Mouse (Mus musculus) gastrocnemius, postnatal 10 days (tissue): ENCODE data around the gene Ppp2r3a. TPM values are rescaled to one million over a fixed set of nuclear protein-coding genes. Genes with fewer than 3 reads are reported as not detected.

Experiments
- DNase-seq: peaks from one replicate; pipeline ENCODE4 v3.0.0; 2021; ENCODE audit warnings: mixed read lengths
- long read RNA-seq, 2 experiments: library from polyadenylated mRNA; stranded (forward); transcript quantifications; one replicate each; pipeline ENCODE4 v2.0.0; 2021
- total RNA-seq, 2 experiments: library from RNA; stranded (reverse); gene quantifications; 2 replicates each; pipeline ENCODE4 v1.2.3; 2021

Ppp2r3a gene
- total RNA-seq, result 100 to 1,000 TPM; 184 to 206 TPM
- long read RNA-seq, experiment 1, full-length matches to known transcripts, result 83 of 115 reads
- long read RNA-seq, experiment 1, partial matches to known transcripts, result 14 of 115 reads
- long read RNA-seq, experiment 1, other reads (novel, unspliced or antisense), result 18 of 115 reads
- long read RNA-seq, experiment 2, full-length matches to known transcripts, result 41 of 71 reads
- long read RNA-seq, experiment 2, partial matches to known transcripts, result 12 of 71 reads
- long read RNA-seq, experiment 2, other reads (novel, unspliced or antisense), result 18 of 71 reads

- DNase-seq, result peak; percentile 100
These were observed at the start of gene Ppp2r3a for GRCm38 (mm10) chr9:101251644-101252337. TSS of gene Ppp2r3a (minus strand) at chr9:101251795.

DNA sequence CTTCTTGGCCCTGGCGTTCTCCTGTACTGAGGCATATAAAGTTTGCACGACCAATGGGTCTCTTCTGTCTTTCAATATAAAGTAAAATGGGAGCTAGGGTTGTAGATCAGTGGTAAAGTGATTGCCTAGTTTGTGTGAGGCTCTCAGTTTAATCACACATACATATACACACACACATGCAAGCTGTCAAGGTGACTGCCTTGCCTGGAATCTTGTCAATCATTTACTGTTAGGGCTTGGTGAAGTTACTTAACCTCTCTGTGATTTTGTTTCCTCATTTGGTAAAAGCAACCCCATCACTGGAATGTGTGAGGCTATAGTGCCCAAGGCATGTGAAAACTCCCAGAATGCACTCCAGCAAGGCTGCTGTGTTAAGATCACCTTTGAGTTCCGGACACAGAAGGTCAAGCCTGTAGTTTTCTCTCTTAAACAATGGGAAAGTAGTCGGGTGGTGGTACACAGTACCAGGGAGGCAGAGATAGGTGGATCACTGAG, 48.9 kb upstream of the Ppp2r3a start:
- no peak for DNase-seq

GRCm38 (mm10) chr9:101291676-101292660, 40.4 kb upstream of the Ppp2r3a start:
- DNase-seq, result no peak

DNA sequence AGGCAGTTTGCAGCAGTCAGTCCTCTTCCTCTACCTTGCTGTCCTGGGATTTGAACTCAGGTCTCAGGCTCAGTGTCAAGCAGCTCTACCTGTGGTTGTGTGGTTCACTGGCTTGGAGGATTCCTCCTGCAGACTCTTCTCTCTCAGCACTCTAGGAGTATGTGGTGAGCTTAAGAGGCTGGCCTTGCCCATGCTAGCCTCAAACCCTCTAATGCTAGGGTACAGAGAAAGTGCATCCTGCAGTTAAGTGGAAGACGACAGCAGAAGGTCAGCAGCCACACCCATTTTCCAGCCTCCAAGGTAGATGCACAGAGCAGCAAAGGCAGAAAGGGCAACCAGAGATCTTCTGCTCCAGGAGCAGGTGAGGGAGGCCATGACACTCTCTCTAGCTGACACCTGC, 39.3 kb upstream of the Ppp2r3a start:
- no peak for DNase-seq

- DNase-seq, result no peak
These were observed 38.2 kb upstream of the Ppp2r3a start for GRCm38 (mm10) chr9:101289750-101290149.

GRCm38 (mm10) chr9:101288901-101289647, 37.5 kb upstream of the Ppp2r3a start:
- DNase-seq, result no peak

GRCm38 (mm10) chr9:101286766-101287165, 35.2 kb upstream of the Ppp2r3a start:
- DNase-seq, result no peak

GRCm38 (mm10) chr9:101284049-101284448, 32.5 kb upstream of the Ppp2r3a start:
- DNase-seq, result no peak

DNA sequence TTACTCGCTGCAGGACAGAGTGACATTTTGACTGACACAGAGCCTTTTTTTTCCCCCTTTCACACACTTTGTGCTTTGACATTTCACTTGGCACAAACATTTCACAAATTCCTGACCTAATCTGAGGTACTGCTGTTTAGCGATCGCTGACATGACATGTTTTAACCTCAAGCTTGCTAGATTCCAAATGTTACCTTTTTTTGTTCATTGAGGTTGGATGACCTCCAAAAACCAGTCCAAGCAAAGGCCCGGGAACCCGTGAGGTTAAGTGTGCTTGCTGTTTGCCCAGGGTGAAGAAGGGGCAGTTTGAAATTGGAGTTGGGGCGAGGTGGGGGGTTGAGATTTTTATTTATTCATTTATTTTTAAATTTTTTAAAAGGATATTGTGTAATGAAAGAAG, 31.1 kb upstream of the Ppp2r3a start:
- DNase-seq, result no peak

DNA sequence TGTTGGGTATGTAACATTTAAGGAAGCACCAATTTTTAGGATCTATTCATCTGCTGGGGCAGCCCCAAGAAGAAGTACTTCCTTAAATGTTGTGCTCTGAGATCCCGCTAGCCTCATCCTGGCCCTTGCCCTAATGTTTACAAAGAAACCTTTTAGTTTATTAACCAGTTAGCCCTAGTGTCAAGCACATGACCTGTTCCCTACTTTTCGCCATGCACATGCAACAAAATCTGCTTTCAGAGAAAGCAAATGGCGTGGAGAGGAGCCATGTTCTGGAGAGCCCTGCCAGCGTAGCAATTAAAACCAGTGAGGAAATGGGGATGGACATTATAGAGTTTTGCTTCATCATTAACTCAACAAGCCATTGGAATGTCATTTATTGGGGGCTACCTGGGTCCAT, 30.3 kb upstream of the Ppp2r3a start:
- no peak for DNase-seq

- DNase-seq, result no peak
These were observed 29.7 kb upstream of the Ppp2r3a start for GRCm38 (mm10) chr9:101281326-101281725.

GRCm38 (mm10) chr9:101280867-101281266, 29.3 kb upstream of the Ppp2r3a start:
- DNase-seq, result no peak

DNA sequence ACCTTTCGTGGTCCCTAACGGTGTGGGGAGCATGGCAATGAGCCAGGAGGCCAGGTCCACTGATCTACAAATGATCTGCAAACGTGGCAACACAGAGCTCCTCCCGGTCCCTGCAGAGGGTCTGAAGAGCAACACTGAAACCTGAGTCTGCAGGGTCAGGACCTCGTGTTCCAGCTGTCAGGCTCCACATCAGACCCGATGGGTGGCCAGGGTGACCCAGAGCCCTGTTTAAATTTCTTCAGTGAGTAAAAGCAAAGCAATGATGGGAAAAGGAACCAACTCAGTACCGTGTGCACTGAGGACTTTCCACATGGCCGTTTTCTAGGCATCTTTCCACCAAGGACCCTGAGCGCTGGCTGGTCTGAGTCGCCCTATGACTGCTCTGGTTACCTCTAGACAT, 28.6 kb upstream of the Ppp2r3a start:
- no peak for DNase-seq

GRCm38 (mm10) chr9:101272715-101273114, 21.1 kb upstream of the Ppp2r3a start:
- DNase-seq, result no peak

DNA sequence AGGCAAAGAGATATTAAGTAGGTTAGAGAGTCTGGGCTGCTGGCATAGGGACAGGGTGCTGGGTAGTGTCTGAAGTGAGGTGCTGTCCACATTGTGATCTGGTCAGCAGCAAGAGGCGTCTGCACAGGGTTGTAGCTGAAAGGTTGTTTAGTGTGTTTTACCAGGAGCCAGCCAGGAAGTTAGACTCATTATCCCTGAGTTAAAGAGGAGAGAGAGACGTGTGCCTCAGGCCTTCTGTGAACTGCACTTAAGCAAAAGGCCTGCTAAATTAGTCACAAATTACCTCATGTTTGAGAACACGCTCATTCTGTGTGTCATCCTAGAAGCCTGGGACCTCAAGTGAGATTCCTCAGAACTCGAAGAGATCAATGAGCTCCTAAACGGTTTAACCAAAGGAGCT, 18.4 kb upstream of the Ppp2r3a start:
- no peak for DNase-seq

DNA sequence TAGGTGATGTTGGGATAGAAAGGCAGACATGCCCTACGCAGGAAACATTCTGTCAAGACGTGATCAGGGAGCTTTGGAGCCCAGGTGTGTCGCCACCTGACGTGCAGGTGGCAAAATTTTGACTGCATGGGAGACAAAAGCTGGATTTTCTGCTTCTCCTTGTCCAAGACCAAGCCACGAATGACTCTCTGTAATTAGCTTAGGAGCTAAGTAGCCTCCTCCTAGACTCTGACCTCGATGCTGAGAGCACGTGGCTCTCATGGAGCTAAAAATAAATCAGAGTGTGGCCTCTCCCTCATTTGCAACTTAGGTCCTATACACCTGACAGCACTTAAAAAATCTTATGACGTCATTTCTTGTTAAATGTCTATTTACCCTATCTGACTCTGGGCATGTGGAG, 14.4 kb upstream of the Ppp2r3a start:
- no peak for DNase-seq

GRCm38 (mm10) chr9:101265546-101265945, 14.0 kb upstream of the Ppp2r3a start:
- no peak for DNase-seq

DNA sequence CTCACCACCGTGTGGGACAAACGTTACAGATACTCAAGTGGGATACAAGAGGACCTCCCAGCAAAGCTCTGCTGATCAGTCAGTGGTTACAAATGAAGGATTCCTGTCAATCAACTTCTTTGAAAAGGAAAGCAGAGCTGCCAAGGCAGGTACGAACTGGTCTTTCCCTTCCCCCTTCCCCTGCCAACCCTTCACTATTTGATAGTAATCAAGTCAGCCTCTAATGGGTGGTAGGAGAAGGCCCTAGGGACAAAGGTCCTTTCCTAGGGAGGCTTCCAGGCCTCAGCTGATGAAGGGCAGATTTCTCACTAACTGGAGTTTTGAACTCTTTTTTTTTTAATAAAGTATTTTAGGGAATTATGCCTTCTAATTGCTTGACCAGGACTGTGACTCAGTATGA, 11.2 kb upstream of the Ppp2r3a start:
- DNase-seq, result no peak

- DNase-seq, result peak; percentile 57
These were observed 10.5 kb upstream of the Ppp2r3a start for GRCm38 (mm10) chr9:101261989-101262571.

- no peak for DNase-seq
These were observed 9.8 kb upstream of the Ppp2r3a start for GRCm38 (mm10) chr9:101261443-101261842.

DNA sequence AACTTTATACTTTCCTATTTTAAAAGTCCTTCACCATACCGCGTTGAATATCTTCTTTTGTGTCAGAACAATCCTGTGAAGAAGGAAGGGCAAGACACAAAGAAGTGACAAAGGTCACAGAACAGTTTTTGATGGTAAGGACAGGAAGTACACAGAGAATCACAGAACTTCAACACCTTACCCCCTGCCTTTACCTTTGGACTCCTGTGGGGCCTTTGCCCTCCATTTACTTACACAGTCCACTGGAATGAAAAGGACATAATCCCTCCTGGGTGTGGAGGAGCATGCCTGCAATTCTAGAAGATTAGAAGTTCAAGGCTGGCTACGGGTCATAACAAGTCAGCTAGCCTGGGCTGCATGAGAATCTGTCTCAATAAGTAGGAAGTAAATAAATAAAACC, 1.5 kb upstream of the Ppp2r3a start:
- DNase-seq, result no peak
